ENCODE assay signal across 13 mouse cellular contexts in genomic region chr6:101215436-101215791, GRCm38 (mm10).
DNase-seq lines count a peak whose midpoint lies in the region; ATAC-seq and TF ChIP-seq lines count a peak whose summit lies in the region.
"Had no signal": no experiment of that assay in that cellular context is flagged by ENCODE, and none has a peak within 500 bp of the region (broad histone marks: within the 10 kb centered on the region; RNA-seq: fewer than 3 reads in every experiment).

No protein-coding gene starts in this region.

- ATAC-seq in hindbrain, embryonic 12.5 days (ENCODE audit: low FRiP score) = no peak

- no peaks in the 10 kb centered on the region for H3K36me3 ChIP-seq in hindbrain, embryonic 12.5 days
- H3K36me3 ChIP-seq: embryonic facial prominence, embryonic 12.5 days had no signal

- H3K27ac ChIP-seq in hindbrain, embryonic 12.5 days = no peak overlapping the region
- H3K27ac ChIP-seq: embryonic facial prominence, embryonic 12.5 days had no signal

- peaks cover 4% of the 10 kb centered on the region for H3K4me1 ChIP-seq in lung, adult 2 months (ENCODE audit: control insufficient read depth, insufficient read depth, low read length)
- H3K4me1 ChIP-seq in hindbrain, embryonic 12.5 days = 0 out of 2 replicates have a peak, but pooled peaks cover 7% of the 10 kb centered on the region

- peak overlapping the region; percentile 21 for H3K4me3 ChIP-seq in lung, adult 2 months (replicated peaks; ENCODE audit: extremely low read depth, low read depth, low read length)
- no peak overlapping the region for H3K4me3 ChIP-seq in hindbrain, embryonic 12.5 days
- H3K4me3 ChIP-seq: embryonic facial prominence, embryonic 12.5 days; myocyte had no signal

- no peak overlapping the region for H3K9ac ChIP-seq in hindbrain, embryonic 12.5 days
- H3K9ac ChIP-seq: embryonic facial prominence, embryonic 12.5 days had no signal

- H3K9me3 ChIP-seq in hindbrain, embryonic 12.5 days (replicated peaks) = no peaks in the 10 kb centered on the region
- H3K9me3 ChIP-seq: embryonic facial prominence, embryonic 12.5 days had no signal

- peak; percentile 14 to 19 for DNase-seq in heart, adult 18-20 months
- no peak for DNase-seq in heart, postnatal 25 days (ENCODE audit: low spot score)
- peak; percentile 11 for DNase-seq in urinary bladder, postnatal 14 days (ENCODE audit: low spot score)
- no peak for DNase-seq in urinary bladder, adult 2 months (ENCODE audit: low spot score)
- DNase-seq in lung, adult 2 months = peak; percentile 10
- DNase-seq in thymus, postnatal 36 days = no peak
- DNase-seq in urinary bladder, postnatal 10 days (ENCODE audit: low spot score) = no peak
- DNase-seq: adrenal gland, postnatal 10 days; liver had no signal

- intact Hi-C loops in heart, postnatal 25 days (cut with DNase I) = loop anchor here (5.0 kb wide), 1 partner anchor 167 kb away; no protein-coding TSS in a partner anchor

- no peak overlapping the region for H3K4me2 ChIP-seq in hindbrain, embryonic 12.5 days (replicated peaks)
- H3K4me2 ChIP-seq: embryonic facial prominence, embryonic 12.5 days had no signal

- H3K27me3 ChIP-seq in hindbrain, embryonic 12.5 days = no peaks in the 10 kb centered on the region
- H3K27me3 ChIP-seq: CH12.LX; embryonic facial prominence, embryonic 12.5 days had no signal

- no peak for TF ChIP-seq POLR2A in lung, adult 2 months (IDR thresholded peaks at IDR 0.05; ENCODE audit: borderline replicate concordance, extremely low read depth, low read depth, low read length)

- TF ChIP-seq CTCF in lung, adult 2 months (IDR thresholded peaks at IDR 0.05; ENCODE audit: insufficient read depth, low read length) = no peak

- WGBS in lung, adult 2 months = 32% methylated on average over 16 of the region's 16 CpGs
- 69% methylated on average over 16 of the region's 16 CpGs for WGBS in hindbrain, embryonic 12.5 days

Comparison
In these comparisons a context has a peak if more than half of its experiments do, and no peak if none do; other contexts are left out.
1. DNase-seq: peak in heart, adult 18-20 months (2 of 2), urinary bladder, postnatal 14 days (single experiment) and lung, adult 2 months (single experiment); none in heart, postnatal 25 days (single experiment), urinary bladder, adult 2 months (single experiment), thymus, postnatal 36 days (0 of 2) and urinary bladder, postnatal 10 days (single experiment).